Mouse (Mus musculus): ENCODE measurements around the gene Atp6ap1.

Atp6ap1 gene

GRCm38 (mm10) chrX:74304867-74305700 lies 8.2 kb downstream of the Atp6ap1 start, which contains the start of gene Gdi1:
Gene Gdi1 (plus strand): TSS chrX:74304998.
- peak; percentile 52 for DNase-seq (ENCODE audit: low read depth, low spot score)

DNA sequence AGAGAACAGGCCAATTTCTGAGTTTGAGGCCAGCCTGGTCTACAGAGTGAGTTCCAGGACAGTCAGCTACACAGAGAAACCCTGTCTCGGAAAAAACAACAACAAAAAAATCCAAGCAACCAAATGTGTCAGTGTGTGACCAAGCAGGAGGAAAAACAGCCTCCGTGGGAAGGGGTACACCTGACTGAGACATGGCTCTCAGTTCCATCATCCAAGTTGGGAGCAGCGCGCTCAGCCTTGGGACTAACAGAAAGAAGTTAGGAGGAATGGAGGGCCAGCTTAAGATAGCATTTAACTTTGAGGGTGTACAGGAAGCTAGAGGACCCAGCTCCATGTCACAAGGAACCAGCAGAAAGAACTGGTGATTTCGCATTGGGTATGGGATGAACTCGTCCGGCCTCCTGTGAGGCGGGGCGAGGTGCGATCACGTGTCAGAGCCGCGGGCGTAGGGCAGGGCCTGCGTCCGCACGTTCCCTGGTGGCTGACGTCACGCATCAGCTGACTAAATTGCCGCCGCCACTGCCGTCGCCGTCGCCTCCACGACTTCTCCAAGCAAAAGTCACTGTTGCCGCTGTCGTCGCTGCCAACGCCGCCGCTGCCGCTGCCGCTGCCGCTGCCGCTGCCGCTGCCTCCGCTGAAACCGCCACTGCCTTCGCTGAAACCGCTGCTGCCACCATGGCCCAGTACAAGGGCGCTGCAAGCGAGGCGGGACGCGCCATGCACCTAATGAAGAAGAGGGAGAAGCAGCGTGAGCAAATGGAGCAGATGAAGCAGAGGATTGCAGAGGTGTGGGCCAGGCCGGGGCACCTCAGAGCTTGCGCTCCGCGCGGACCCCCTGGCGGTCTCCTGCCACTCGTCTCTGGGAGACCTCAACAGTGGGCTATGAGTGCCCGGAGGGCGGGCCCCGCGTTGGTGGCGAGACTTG lies 15.9 kb downstream of the Atp6ap1 start, which contains the start of gene Fam50a:
TSS of gene Fam50a (plus strand) at position 494 of the 925 bp plus-strand sequence.
- peak; percentile 88 for DNase-seq (ENCODE audit: low read depth, low spot score)

DNA sequence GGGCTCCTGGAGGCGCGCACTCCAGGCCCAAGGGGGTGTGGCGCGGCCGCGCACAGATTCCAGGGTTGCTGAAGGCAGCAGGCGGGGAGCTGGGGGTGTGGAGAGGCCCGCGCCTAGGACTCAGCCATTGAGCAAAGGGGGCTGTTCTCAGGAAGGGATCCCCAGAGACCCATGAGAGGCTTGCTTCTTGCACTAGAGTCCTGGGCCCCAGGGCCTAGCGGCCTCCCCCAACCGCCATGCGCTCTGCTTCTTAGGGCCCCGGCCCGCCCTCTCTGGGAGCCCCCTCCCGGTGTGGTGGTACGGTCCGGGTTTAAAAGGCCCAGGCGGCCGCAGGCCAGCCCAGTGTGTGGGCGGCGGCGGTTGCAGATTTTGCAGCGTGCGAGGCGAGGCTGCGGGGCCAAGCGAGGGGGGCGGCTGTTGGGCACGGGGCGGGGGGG lies 31.8 kb downstream of the Atp6ap1 start, which contains the start of gene Plxna3:
TSS of gene Plxna3 (plus strand) at position 342 of the 437 bp plus-strand sequence.
- DNase-seq (ENCODE audit: low read depth, low spot score): peak; percentile 29

GRCm38 (mm10) chrX:74329215-74329671 lies 32.3 kb downstream of the Atp6ap1 start:
- no peak for DNase-seq (ENCODE audit: low read depth, low spot score)

DNA sequence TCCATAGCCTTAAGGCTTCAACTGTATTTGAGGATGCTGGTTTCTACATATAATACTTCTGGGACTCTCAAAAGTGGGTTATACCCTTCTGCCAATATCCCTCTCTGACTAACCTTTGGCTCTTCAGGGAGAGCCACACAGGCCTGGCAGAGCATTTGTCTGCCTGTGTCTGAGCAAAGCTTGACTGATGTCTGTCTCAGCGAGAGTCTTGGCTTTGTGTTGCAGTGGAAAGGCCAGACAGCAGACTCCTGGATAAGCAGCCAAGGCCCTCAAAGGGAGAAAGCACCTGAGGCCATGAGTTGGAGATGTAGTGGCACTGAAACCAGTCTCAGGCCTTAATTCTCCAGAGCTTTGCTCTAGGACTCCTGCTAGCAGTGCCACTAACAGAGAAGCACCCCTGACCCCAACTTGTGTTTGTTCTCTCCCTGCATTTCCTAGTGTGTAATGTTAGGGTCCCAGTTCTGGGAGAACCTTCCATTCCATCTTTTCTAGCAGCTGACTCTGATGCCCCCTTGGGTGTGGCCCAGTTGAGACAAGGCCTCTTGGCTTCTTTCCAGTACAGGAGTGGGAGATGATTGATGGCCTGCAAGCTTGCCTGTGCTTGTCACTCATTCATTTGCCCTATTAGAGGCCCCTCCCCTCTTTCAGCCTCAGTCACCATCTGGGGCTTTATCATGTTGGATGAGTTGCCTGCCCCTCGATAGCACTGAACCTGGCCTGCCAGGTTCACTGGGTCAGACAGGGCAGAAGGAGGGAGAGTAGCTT lies 33.5 kb downstream of the Atp6ap1 start:
- no peak for DNase-seq (ENCODE audit: low read depth, low spot score)

DNA sequence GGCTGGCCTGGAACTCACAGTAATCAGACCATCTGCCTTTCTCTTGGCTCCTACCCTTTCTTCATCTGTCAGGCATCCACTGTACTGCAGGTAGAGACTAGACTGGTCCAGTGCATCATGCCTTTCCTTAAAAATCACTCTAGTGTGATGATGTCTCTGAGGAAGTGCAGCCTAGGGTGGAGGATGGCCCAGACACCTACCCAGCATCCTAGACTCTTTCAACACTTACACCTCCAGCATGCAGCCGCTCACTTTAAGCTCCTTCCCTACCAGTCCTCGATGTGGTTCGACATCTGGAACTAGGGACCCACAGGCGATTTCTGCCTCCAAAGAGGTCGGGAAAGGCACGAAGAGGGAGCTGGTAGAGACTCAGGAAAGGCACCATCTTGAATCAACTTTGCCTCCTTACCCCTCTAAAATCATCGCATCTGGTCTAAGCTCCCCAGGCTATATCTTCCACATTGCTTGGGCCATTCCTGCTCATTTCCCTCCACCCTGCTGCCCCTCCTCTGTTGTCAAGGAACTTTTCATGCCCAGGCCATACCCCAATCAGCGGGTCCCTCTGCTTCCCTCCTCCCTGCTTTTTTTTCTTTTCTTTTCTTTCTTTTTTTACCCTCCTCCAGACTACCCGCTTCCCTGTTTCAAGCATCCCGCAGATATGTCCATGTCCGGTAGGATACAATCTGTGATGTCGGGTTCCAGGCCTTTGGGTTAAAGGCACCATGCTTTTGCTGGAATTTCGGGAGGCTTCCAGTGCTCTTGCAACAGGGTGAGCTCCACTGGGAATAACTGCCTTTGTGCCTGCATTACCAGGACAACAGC lies 56.0 kb downstream of the Atp6ap1 start:
- no peak for DNase-seq (ENCODE audit: low read depth, low spot score)

DNA sequence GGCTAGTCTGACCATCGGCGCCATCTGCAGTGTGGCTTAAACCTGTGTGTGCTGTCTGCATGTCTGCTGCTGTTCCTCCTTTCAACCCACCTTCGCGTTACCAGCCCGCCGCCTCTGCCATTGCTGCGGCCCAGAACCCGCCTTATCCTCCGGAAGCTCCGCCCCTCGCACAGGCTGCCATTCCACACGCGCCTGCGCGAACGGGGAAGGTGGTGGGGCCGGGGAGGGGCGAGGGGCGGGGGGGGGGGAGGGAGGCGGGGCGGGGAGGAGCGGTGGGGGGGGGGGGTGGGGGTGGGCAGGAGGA lies 56.5 kb downstream of the Atp6ap1 start, which contains the start of gene Lage3:
TSS of gene Lage3 (minus strand) at position 152 of the 304 bp plus-strand sequence.
- peak; percentile 56 for DNase-seq (ENCODE audit: low read depth, low spot score)

Measured in skeletal muscle tissue, adult 2 months (tissue).